Mouse (Mus musculus) embryo, embryonic 10.5 days (tissue): ENCODE results near the gene AL732309.1.

Source experiments
- DNase-seq: peaks from one replicate; pipeline ENCODE4 v3.0.0-alpha.2; 2015; ENCODE audit warnings: low spot score

The AL732309.1 gene

DNA sequence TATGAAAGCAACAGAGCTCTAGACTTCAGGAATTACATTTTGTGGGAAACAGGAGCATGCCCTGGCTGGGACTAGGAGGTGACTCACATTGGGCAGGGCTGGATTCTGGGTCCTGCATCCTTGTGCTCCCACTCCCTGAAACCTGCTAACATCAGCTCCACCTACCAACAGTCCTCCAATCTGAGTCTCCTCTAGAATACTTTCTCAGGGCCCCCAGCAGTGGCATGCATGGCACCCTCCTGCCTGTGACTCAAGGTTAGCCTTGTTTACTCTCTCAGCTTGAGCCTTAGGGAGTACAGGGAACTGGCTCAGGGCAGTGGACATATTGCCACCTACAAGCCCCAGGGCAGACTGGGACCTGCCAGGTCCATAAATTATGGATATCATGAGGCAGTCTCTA, 8.6 kb downstream of the AL732309.1 start:
- no peak for DNase-seq

DNA sequence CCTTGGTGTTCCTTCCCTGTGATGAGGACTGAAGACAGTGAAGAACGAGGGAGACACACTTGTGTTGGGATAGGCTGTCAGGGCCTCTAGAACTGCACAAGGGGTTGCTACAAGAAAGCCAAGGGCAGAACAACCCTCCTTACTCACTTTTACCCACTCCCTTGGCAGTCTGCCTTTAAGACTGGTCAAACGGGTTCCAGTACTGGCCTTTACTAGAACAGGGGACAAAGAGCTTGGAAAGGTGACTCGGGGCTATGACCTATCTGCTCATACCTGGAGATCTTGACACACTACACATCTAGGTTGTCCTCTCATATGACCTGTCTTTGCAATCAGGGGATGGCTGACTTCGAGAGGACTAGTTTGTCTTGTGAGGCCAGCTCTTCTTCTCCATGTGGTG, 9.1 kb downstream of the AL732309.1 start:
- no peak for DNase-seq

GRCm38 (mm10) chr2:25236614-25237013, 10.0 kb downstream of the AL732309.1 start, which contains the start of gene Rnf224:
Rnf224 (minus strand) TSS chr2:25236787.
- DNase-seq, result no peak

DNA sequence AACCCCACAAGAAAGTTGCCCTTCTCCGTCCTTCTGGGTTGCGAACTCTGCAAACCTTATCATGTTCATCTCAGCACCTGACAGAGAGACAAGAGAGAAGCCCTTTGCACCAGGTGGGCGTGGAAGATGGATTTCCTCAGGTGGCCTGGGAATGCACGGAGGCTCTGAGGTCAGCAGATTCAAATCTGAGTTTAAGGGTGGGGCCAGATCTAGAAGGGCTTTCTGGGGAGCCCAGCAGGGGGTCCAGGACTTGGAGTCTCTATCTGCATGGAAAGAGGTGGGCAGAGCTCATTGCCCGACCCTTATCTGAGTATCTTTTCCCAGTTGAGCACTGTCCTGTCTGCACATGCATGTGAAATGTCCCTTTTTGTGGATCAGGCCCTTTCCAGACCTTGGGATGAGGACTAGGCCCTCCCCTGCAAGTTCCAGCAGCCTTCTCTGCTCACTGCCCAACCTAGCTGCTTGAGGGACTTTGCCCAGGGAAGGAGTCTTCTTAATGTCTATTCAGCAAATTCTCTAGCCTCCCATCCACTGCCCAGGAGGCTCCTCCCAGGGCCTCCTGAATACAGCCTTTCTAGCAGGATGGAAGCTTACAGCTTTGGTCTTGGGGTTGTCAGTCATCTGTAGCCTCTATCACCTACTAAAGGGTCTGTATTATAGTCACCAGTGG, 12.0 kb downstream of the AL732309.1 start:
- no peak for DNase-seq

- DNase-seq, result no peak
These were observed 12.6 kb downstream of the AL732309.1 start, which contains the start of gene Slc34a3 for GRCm38 (mm10) chr2:25234050-25234449. Slc34a3 (minus strand) TSS chr2:25234364.

- DNase-seq, result no peak
These were observed 13.2 kb downstream of the AL732309.1 start for GRCm38 (mm10) chr2:25233421-25233820.

DNA sequence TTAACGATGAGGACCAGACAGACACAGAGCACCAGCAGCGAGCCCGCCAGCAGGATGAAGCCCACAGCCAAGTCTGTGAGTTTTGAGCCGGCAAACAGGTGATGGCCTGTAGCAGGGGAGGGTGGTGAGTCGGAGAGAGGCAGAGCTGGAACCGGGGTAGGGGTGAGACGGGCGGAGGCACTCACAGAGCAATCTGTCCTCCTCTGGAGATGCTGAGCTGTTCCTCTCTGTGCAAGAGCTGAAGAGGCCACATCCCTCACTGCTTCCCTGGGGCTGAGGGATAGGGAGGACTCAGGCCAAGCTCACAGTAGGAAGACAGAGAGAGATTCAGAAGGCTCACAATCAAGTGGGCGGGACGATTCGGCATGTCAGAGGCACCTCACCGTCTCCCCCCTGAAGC, 15.6 kb downstream of the AL732309.1 start:
- DNase-seq, result no peak

GRCm38 (mm10) chr2:25230581-25230980, 16.1 kb downstream of the AL732309.1 start:
- no peak for DNase-seq

DNA sequence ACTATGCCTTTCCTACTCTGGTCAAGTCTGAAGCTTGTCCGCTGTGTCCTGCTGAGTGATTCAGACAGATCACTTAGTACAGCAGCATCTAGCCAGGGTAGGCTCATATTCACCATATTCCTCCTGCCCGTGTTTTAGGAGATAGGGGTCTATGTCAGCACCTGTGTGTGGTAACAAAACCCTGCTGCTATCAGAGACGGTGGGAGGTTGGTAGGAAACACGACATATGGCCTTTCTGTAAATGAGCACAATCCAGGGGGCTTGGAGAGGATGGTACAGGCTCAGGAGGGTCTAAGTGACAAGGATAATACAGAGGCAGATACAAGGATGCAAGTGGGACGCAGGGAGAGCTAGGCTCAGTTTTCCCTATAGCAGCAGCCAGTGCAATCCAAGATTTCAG, 17.1 kb downstream of the AL732309.1 start:
- DNase-seq, result no peak

DNA sequence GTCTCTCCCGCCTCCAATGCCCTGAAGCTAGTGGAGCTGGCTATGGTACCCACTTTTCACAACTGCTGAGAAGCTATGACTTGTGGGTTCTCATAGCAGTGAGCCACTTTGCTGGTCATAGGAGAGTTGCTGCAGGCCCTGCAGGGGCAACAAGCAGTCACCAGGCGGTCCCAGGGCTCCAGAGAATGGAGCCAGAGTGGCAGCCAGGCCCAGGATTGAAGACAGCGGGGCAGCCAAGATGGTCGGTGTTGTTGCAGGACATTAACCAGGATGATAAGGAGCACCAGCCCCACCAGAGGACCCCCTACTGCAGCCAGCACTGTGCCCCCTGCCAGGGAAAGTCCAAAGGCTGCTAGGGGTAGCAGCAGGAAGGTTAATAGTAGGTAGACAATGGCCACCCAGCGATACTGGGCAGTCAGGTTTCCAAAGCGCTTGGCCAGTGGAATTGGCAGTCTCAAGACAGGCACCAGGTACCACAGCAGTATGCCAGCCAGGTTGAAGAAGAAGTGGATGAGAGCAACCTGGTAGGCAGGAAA, 17.6 kb downstream of the AL732309.1 start:
- DNase-seq, result no peak

DNA sequence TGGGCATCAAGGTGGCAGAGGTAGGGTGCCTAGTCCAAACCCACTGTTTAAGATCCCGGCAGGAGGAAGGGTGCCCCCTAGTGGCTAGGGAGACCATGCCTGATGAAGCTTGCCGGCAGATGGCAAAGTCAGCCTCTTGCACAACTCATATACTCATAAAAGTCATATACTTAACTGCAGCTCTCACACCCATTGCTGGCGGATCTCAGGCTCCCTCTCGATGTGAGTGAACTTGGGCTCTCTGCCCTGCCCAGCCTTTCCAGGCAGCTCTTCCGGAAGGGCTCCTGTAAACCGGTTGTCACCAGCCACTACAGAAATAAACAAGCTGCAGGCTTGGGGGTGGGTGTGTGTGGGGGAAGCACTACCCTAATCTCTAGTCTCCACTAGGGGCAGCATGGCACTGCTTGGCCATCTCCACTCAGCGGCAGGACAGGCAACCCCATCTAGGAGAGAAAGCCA, 18.2 kb downstream of the AL732309.1 start:
- DNase-seq, result peak; percentile 92

GRCm38 (mm10) chr2:25227406-25227805, 19.3 kb downstream of the AL732309.1 start:
- no peak for DNase-seq

GRCm38 (mm10) chr2:25226864-25227263, 19.8 kb downstream of the AL732309.1 start:
- no peak for DNase-seq

- DNase-seq, result no peak
These were observed 20.8 kb downstream of the AL732309.1 start for GRCm38 (mm10) chr2:25225811-25226379.

- peak; percentile 100 for DNase-seq
These were observed 21.6 kb downstream of the AL732309.1 start for GRCm38 (mm10) chr2:25224766-25225752.

DNA sequence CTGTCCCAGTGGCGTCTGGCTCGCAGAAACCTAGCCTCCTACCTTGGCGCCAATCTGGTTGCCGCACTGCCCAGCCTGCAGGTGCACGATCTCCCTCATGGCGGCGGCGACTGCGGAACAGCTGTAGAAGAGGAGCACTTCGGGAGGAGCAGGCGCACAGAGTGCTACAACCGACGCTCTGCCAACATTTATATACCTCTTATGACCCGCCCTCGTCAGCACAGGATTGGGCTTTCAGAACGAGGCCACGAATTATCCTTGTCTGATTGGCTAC, 22.2 kb downstream of the AL732309.1 start, which contains the start of gene Tubb4b:
Gene Tubb4b, minus strand, starts transcription at position 211 of the 274 bp plus-strand sequence.
- DNase-seq, result no peak

DNA sequence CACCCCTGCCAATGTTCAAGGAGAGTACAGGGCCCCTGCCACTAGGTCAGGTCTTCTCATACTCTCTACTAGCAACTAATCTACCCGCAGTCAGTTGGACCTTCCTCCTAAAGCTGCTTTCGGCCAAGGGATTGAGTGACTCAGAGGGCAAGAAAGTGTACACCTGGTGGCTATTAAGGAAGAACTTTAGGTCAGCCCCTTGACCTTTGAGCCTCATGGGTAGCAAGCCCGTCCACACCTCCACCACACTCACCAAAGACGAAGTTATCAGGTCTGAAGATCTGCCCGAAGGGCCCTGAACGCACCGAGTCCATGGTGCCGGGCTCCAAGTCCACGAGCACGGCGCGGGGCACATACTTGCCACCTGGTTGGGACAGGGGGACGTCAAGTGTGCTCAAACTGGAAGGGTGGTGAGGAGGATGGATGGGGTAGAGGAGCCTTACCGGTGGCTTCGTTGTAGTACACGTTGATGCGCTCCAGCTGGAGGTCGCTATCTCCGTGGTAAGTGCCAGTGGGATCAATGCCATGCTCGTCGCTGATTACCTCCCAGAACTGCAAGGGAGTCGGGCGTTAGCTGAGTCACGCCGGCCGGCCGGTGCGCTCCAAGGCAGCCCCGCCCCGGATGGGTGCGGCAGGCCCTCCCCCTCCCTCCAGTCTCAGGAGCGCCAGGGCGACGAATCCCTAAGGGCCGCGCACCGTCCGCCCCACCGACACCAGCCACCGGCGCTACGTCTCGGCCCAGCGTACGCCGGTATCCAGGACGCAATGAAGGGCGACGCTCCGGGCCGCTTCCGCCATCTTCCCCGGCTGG, 22.8 kb downstream of the AL732309.1 start:
- peak; percentile 28 for DNase-seq

GRCm38 (mm10) chr2:25221331-25221772, 25.3 kb downstream of the AL732309.1 start:
- no peak for DNase-seq

- no peak for DNase-seq
These were observed 28.2 kb downstream of the AL732309.1 start, which contains the start of gene Fam166a for GRCm38 (mm10) chr2:25218445-25218844. Fam166a (plus strand) TSS chr2:25218745.

DNA sequence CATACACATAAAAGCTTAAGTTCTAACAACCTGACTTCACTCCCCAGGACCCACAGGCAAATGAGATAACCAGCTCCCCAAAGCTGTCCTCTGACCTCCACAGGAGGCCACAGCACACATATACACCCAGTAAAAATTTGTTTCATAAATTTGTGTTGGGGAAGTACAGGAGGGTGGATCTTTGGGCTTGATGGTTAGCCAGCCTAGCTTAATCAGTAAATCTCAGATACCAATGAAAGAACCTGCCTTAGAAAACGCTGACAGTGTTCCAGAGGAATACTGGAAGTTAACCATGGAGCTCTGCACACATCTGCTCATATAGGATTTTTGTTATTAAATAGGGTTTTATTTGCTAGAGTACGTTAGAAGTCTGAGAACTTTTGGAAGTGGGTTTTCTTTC, 29.0 kb downstream of the AL732309.1 start:
- no peak for DNase-seq

- no peak for DNase-seq
These were observed 32.2 kb downstream of the AL732309.1 start, which contains the start of gene Stpg3 for GRCm38 (mm10) chr2:25214444-25214843. Stpg3 (minus strand) TSS chr2:25214637.
